Mouse (Mus musculus) cerebral cortex, adult 2 months (tissue): ENCODE measurements around the gene Bend7.

Experiments used
- WGBS: fragments of 180-500 bp; shearing (Covaris S2); methylation state at CpG from one replicate; pipeline ENCODE4 v1.1.7; 2018; 5-methylcytosine and 5-hydroxymethylcytosine counted together

The Bend7 gene

DNA sequence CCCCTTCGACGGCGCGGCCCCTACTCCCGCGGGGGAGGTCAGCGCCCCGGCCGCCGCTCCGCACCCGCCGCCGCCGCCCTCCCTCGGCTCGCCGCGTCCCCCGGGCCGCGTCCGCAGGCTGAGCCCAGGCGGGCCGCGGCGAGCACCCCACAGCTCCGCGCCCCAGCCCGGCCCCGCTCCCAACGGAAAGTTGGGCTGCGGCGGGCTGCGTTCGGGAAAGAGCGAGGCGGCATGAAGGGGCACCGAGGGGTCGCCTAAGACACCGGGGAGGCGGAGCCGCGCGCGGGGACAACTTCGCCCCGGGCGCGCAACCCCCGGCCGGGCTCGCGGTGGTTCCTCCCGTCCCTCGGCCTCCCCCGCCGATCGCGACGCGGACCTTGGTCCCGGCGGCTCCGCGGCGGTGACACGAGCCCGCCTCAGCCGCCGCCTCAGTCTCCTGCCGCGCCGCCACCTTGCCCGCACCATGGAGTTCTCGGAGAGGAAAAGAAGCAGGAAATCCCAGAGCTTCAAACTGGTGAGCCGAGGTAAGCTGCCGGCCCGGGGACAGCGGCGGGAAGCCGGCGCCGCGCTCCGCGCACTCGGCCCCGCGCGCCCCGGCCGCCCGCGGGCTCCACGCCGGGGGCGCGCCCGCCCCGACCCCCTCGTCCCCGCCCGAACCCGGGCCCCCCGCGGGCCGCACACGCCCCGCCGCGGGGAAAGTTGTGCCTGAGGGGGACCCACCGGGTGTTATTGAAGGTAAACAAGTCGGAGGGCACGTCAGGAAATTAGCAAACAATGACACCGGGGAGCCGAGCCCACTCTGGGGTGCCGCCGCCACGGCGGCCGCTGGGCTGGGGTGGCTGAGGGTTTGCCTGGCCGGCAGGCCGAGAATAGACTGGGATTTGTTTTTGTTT, at the start of gene Bend7:
Bend7 (plus strand) TSS at position 63 of the 893 bp plus-strand sequence.
- under 1% methylated on average over 116 of the region's 124 CpGs for WGBS

- 86% methylated on average over 2 of the region's 2 CpGs for WGBS
Measured at GRCm38 (mm10) chr2:4668626-4669025, 49.0 kb upstream of the Bend7 start.

DNA sequence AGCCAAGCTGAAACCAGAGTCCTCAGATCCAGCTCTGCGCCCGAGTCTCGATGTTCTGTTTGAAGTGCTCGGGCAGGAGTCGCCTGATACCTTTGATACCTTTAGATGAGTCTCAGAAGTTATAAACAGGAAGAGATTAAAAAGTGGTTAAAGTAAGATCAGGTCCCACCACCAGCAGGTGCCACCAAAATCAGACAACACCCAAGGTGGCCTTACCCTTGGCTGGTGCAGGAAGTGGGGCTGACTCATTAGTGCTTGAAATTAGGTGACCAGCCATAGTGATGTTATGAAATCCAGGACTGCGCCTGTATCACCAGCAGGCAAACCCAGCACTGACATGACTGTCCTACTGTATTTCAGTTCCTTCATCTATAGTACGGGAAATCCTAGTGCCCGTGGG, 47.9 kb upstream of the Bend7 start:
- WGBS, result 92% methylated on average over 8 of the region's 8 CpGs

GRCm38 (mm10) chr2:4671636-4672035, 46.0 kb upstream of the Bend7 start:
- WGBS, result 92% methylated on average over 8 of the region's 8 CpGs

- WGBS, result 87% methylated on average over 3 of the region's 3 CpGs
Measured at GRCm38 (mm10) chr2:4679886-4680285, 37.7 kb upstream of the Bend7 start.

DNA sequence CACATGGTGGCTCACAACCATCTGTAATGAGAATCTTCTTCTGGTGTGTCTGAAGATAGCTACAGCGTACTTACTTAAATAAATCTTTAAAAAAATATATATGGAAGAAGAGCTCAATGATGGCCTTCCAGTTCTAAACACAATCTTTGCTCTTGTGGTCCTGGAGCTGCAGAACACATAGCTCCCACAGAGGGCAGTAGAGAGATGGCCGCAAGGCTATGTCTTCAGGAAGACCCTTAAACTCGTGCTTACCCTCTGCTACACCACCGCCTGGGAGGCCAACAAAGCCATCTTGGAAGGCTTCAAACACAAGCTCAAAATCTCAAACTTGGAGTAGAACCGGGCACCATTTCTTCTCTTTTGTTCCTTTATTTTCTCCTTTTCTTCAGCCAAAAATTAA, 6.4 kb upstream of the Bend7 start:
- WGBS, result 61% methylated on average over 5 of the region's 5 CpGs

GRCm38 (mm10) chr2:4717081-4717768, 406 bp upstream of the Bend7 start:
- 5% methylated on average over 49 of the region's 49 CpGs for WGBS

GRCm38 (mm10) chr2:4723088-4723487, 5.5 kb downstream of the Bend7 start:
- 90% methylated on average over 8 of the region's 8 CpGs for WGBS

DNA sequence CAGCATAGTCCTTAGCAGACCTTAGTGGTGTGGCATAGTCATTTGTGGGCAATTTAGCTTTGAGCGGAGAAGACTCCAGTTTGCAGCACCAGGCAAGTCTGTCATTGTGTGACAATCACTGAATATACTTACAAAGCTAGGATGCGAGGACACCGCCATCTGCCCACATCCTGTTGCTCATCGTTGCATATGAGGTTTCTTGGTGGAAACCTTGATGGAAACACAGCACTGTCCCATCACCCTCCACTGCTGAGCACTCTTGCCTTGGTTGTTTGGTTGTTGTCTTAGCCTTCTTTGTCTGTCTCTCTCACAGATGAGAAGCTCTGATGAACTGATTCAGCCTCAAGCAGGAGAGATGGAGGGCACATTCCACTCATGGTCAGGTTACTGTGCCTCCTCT, 12.5 kb downstream of the Bend7 start:
- WGBS, result 69% methylated on average over 4 of the region's 4 CpGs

GRCm38 (mm10) chr2:4733971-4734370, 16.3 kb downstream of the Bend7 start:
- WGBS, result 67% methylated on average over 1 of the region's 1 CpGs

DNA sequence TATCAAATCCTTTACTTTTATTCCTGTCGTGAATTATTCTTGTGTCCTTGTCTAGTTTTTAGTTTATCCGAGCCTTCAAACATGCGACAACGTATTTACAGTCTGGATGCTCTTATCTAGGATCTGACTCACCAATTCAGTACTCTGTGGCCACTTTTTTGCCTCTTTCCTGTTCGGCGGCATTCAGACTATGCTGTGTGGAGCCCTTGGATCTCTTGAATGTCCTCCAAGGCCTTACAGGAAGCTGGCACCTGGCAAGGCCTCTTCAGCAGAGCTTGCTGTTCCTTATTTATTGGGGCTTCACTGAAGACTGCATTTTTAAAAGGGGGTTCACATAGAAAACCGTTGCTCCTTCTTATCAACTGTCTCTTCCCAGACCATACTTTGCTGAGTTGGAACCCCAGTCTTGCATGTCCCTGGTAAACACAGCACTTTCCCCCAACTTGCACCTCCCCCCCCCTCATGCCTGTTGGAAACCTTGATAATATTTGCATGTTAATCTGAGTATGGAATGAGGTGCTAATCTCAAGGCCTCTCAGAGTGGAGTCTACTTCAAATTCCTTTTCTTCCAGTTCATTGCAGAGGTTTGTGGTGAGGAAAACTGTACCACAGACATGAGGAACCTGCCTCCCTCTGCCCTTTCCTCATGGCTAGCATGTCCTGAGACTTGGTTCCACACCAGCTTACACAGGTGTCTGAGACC, 18.6 kb downstream of the Bend7 start:
- WGBS, result 72% methylated on average over 7 of the region's 7 CpGs

GRCm38 (mm10) chr2:4736798-4737155, 19.1 kb downstream of the Bend7 start:
- 93% methylated on average over 4 of the region's 4 CpGs for WGBS

- 94% methylated on average over 6 of the region's 6 CpGs for WGBS
Measured at GRCm38 (mm10) chr2:4751918-4752317, 34.3 kb downstream of the Bend7 start.

GRCm38 (mm10) chr2:4755716-4756115, 38.1 kb downstream of the Bend7 start:
- 78% methylated on average over 8 of the region's 8 CpGs for WGBS

- WGBS, result 89% methylated on average over 3 of the region's 3 CpGs
Measured at GRCm38 (mm10) chr2:4757218-4757617, 39.6 kb downstream of the Bend7 start.

- WGBS, result 86% methylated on average over 5 of the region's 5 CpGs
Measured at GRCm38 (mm10) chr2:4760741-4761140, 43.1 kb downstream of the Bend7 start.

DNA sequence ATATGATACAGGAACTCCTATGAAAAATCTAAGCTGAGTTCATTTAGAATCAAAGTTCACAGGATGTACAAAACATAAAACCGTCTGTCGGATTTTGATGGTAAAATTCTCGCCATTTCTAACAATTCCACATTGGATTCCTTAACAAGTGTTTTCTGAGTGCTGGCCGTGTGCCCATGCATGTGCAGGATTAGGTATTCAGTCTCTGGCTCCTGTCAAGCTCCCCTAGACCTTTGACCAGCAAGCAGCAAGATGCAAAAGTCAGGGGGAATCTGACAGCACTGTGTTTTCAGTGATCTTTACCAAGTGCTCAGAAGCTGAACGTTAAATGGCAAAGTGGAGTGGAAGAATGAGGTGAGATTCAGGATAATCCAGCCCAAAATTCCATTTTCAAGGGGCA, 44.3 kb downstream of the Bend7 start:
- 84% methylated on average over 5 of the region's 5 CpGs for WGBS

DNA sequence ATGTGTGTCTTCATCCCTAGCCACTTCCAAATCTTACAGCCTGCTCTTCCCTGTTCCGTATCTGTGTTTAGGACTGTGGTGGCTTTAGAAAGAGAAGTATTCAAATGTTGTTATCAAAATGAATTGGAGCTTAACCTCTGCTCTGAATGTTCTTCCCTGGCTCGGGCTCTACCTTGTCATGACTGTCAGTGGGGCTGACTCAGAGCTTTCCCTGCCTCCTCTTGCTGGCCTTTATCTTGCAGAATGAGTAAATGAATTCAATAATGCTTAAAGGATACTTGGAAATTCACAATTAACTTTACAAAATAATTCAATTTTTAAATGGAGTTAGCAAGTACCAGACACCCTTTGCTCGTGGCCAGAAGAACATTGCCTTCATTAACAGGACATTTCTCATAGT, 46.4 kb downstream of the Bend7 start:
- WGBS, result 91% methylated on average over 3 of the region's 3 CpGs

GRCm38 (mm10) chr2:4770376-4770775, 52.7 kb downstream of the Bend7 start:
- 88% methylated on average over 2 of the region's 2 CpGs for WGBS

DNA sequence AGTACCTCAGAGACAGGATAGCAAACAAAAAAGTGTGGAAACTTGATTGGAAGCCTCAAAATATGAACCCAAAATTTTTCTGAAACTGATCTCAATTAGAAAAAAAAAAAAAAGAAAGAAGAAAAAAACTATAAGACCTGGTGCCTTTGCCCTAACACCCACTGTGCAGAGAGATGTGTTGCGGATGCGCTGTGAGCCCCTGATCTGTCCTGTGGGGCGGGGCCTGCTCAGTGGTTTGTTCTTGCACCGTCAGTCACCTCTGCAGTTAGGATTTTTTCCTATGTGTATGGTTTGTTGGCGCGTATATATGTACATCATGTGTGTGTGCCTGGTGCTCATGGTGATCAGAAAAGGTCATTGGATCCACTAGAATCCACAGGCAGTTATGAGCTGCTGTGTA, 56.3 kb downstream of the Bend7 start:
- WGBS, result 97% methylated on average over 6 of the region's 6 CpGs

DNA sequence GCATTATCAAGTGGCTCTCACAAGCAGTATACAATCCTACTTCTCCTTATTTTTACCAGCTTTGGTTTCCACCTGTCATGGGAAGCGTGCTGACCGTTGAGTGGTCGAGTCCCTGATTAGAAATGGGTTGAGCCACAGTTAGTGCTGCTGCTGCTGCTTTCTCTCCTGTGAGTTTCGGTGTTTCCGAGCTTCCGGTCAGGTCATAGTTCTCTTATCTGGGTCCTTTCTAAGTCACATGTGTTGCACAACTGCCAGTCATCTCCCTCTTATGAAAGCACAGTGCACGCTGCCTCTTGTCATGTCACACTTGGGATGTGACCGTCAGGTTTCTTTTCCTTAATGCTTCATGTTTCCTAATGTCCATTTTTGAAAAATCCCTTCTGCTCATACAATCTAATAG, 59.7 kb downstream of the Bend7 start:
- WGBS, result 97% methylated on average over 8 of the region's 8 CpGs

GRCm38 (mm10) chr2:4781641-4782040, 64.0 kb downstream of the Bend7 start:
- WGBS, result 93% methylated on average over 3 of the region's 3 CpGs

GRCm38 (mm10) chr2:4782401-4782800, 64.8 kb downstream of the Bend7 start:
- 60% methylated on average over 4 of the region's 4 CpGs for WGBS
